Mouse (Mus musculus) hematopoietic stem cell, adult 5-6 weeks (primary cell): ENCODE data around the gene Ncoa4. TPM values are rescaled to one million over a fixed set of nuclear protein-coding genes. Genes with fewer than 3 reads are reported as not detected.
"Not testable (repeated sequence)": the region's sequence is repeated elsewhere in the genome, so short reads cannot be mapped to it uniquely, and the experiment has no call there.

Source experiments
- ATAC-seq, 2 experiments: fragments of 125-278 bp in 1 of 2; replicated peaks in 1 of 2; 2 replicates each; pipeline ENCODE4 v1.8.0; 2016 to 2017; ENCODE audit warnings: inconsistent platforms in 2 of 2, mild to moderate bottlenecking in 2 of 2, moderate number of reproducible peaks in 2 of 2, low read depth in 1 of 2, moderate TSS enrichment in 1 of 2; ENCODE audit not compliant: low FRiP score in 2 of 2, poor library complexity in 2 of 2, severe bottlenecking in 2 of 2, insufficient read depth in 1 of 2, low TSS enrichment in 1 of 2
- total RNA-seq: library from RNA; stranded (forward); fragments of 172-1452, 232-1000 nt; gene quantifications from 2 replicates; pipeline ENCODE4 v1.2.3, GENCODE M21; 2017

Gene Ncoa4
- total RNA-seq: 148 and 203 TPM in 2 replicates

- peak; percentile 95 to 97 for ATAC-seq
These were observed at the start of gene Ncoa4 for GRCm38 (mm10) chr14:32159690-32160246. Gene Ncoa4, plus strand, starts transcription at chr14:32159865.

DNA sequence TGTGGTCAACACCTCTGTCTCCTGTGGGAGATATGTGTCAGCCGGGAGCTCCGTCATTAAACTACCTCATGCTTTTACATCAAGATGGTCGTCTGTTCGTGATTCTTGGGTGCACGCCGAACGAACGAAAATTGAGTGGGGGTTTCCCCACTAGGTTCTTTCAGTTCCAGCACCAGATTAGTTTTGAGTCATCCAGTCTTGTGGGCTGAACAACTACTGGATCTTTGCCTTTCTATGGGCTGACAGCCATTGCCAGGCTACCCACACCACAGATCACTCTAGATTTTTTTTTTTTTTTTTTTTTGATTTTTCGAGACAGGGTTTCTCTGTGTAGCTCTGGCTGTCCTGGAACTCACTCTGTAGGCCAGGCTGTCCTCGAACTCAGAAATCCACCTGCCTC lies 47.5 kb upstream of the Ncoa4 start:
- ATAC-seq: not testable (repeated sequence)

DNA sequence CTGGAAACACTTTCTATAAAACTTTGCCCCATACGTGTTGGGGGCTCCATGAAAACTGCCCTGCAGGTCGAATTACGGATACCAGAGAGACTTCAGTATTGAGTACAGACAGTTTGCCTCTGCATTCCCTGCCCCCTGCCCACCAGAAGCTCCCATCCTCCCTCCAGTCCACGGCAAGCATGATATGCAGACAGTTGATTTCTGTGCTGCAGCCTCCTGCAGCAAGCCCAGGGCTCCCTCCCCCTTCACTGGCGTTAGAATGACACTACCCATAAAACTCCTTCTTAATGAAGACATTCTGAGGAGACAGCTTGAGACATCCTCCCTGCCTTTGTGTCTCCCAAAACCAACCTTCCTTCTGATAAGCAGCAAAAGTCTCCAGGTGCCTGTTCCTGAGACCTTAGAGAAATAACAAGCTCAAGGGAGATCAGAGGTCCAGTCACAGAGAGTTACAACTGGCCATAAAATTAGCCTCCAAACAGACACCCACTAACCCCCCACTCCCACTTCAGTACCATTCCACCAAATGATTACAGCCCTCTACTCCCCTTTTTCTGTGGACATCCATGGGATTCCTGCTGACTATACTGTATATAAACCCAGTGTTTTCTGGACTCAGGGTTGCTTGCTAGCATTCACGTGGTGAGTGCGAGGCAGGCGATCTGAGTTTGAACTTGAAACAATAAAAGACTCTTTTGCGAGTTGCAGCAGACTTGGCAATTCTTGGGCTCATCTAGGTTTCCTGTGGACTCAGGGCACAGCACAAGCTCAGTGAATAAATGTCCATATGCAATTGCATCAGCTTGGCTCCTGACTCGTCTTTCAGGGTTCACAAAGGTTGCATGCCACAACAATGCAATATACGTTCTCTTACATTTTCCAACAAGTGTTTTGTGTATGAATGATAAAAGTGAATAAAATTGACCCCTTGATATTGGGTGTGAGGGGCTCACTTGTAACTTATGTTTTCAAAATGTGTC lies 38.4 kb upstream of the Ncoa4 start:
- ATAC-seq: no peak

DNA sequence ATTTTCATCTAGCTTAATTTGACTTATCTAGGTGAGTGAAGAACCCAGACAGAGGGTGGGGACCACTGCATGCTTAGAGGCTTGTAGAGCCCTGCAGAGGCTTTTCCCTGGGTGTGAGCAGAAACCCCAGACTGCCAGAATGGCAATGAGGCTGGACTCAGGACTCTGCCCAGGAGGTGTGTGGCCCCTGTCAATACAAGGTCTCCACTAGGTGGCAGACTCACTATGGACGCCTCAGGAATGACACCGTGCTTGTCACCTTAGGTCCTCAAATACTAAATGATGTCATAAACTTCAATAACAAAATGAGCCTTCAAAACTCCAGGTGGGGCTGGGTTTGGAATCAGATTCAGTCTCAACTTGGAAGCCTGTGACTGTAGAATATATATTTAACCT lies 37.7 kb upstream of the Ncoa4 start:
- ATAC-seq: peak; percentile 71 to 85; a peak in 3 of 4 replicates

GRCm38 (mm10) chr14:32124261-32124660 lies 35.4 kb upstream of the Ncoa4 start:
- ATAC-seq: no peak

DNA sequence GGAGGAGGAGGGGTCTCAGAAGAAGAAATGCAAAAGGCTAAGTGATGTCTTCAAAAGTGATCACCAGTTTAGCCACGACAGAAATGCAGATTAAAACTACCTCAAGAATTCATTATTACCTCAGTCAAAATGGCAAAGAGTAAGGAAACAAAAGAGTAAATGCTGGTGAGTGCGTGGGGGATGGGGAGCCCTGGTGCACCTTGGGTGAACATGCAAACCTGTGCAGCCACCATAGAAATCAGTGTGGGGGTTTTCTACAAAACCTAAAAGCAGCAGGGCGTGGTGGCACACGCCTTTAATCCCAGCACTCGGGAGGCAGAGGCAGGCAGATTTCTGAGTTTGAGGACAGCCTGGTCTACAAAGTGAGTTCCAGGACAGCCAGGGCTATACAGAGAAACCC lies 34.4 kb upstream of the Ncoa4 start:
- not testable (repeated sequence) for ATAC-seq

DNA sequence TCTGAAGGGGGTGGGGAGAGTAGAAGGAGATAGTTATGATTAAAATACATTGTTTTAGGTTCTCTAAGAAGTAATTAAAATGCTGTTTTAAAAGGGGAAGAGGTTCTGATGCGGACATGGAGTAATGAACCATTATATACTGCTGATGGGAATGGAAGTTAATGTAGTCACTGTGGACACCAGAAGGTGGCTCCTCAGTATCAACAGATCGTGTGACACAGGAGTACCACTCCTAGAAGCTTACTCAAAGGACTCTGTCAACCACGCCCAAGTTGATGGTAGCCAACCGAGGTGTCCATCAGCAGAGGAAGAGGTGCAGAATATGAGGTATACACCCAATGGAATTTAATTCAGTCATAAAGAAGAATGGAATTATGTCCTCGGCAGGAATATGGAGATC lies 31.3 kb upstream of the Ncoa4 start:
- ATAC-seq: no peak

DNA sequence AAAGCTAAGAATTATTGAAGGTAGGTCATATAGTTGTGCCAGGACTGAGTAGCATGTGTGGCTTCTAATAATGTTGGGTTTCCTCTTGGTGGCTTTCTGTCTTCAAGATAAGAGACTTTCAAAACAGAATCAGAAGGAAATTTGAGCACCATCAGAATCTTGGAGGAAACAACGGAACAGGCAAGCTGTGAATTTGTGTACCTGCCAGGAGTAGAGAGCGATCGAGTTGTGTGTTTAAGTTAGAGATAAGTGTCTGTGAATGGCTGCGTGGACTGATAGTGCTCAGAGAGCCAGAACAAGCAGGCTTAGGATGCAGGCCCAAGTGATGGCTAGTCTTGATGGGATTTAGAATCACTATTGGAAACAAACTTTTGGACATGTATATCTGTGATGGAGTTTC lies 27.8 kb upstream of the Ncoa4 start:
- peak in 1 of 2 experiments; percentile 29; a peak in 1 of 4 replicates for ATAC-seq

- ATAC-seq: no peak
These were observed 25.4 kb upstream of the Ncoa4 start for GRCm38 (mm10) chr14:32134293-32134692.

- ATAC-seq: not testable (repeated sequence)
These were observed 23.2 kb upstream of the Ncoa4 start for GRCm38 (mm10) chr14:32136467-32136866.

- 0 out of 4 replicates have a peak, but pooled peaks of 1 of the 2 experiments have one; percentile 25 for ATAC-seq
These were observed 19.2 kb upstream of the Ncoa4 start for GRCm38 (mm10) chr14:32140359-32140965.

DNA sequence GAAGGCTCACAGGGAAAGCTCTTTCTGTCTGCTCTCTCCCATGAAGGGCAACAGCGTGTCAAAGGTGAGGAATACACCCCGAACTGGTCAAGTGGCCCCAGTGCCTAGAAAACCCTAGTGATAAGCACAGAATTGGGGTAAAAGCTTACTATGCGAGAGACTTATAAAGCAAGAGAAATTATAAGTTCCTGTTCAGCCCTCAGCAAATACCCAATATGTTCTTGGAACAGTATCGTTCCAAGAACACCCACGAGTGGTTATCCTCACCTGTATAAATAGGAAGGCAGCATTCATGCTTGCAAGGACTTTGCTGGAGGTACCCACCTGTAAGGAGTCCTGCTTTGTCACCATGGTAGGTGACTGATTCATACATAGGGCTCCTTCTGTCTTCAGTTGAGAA lies 17.9 kb upstream of the Ncoa4 start, which contains the start of gene Msmb:
Gene Msmb, plus strand, starts transcription at position 301 of the 400 bp plus-strand sequence.
- ATAC-seq: no peak

- ATAC-seq: no peak
These were observed 14.9 kb upstream of the Ncoa4 start for GRCm38 (mm10) chr14:32144734-32145133.

DNA sequence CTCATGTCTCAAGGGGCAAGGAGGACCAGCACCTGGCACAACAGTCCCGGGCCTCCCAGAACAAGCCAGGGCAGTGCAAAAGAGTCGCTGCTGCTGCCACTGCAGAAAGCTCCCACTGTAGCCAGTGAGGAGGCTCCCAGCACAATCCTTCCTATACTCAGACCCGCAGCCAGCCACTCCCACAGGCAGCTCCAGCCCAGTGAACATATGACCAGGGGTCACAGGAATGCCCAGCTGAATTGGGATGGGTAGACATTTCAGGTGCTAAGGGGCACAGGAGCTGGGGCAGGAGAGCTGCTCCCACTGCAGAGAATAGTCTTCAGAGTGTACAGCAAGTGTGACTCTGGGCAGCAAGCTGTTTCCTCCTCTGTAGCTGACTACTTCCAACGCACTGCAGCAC lies 14.3 kb upstream of the Ncoa4 start:
- ATAC-seq: no peak

- peak in 1 of 2 experiments; percentile 39; a peak in 1 of 4 replicates for ATAC-seq
These were observed 13.7 kb upstream of the Ncoa4 start for GRCm38 (mm10) chr14:32145809-32146511.

DNA sequence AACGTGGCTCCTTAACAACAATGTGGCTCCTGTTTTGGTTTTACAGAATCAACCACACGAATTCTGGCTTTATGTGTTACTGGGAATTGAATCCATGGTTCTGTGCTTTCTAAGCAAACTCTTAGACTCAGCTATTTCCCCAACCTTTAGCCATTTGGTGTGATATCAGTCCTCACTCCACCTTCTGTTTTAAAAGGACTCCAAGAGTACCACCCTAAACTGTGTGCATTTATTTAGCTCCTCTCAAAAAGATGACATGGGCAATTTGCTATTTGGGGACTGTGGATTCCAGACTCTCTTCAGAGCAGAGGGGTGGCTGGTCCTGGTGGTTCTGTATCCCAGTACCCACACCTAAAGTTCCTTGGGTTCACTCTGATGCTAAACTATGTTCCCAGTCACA lies 13.1 kb upstream of the Ncoa4 start:
- ATAC-seq: no peak

- no peak for ATAC-seq
These were observed 8.8 kb upstream of the Ncoa4 start for GRCm38 (mm10) chr14:32150872-32151271.
